Mouse (Mus musculus) liver, embryonic 13.5 days (tissue): Measurements from ENCODE around the gene Fgfr2. TPM values are rescaled to one million over a fixed set of nuclear protein-coding genes. Genes with fewer than 3 reads are reported as not detected.

Experiments
- ATAC-seq: fragments of 200-750 bp; cut with Nextera tagmentation; 2 replicates; pipeline ENCODE4 v1.8.0; 2017; ENCODE audit warnings: low read depth, mild to moderate bottlenecking, moderate number of reproducible peaks, moderate library complexity
- DNase-seq: peaks from one replicate; pipeline ENCODE4 v3.0.0; 2022
- H3K27ac ChIP-seq: fragments of 300-500 bp; sonication (generic); 2 replicates; pipeline ENCODE4 v1.5.1; 2015; ENCODE audit warnings: moderate library complexity, mild to moderate bottlenecking, inconsistent platforms
- H3K27me3 ChIP-seq: fragments of 300-500 bp; sonication (generic); 2 replicates; pipeline ENCODE4 v1.6.1; 2015; ENCODE audit warnings: mild to moderate bottlenecking, inconsistent platforms
- H3K36me3 ChIP-seq: fragments of 300-500 bp; sonication (generic); 2 replicates; pipeline ENCODE4 v1.6.1; 2015; ENCODE audit warnings: mild to moderate bottlenecking, inconsistent platforms
- H3K4me1 ChIP-seq: fragments of 300-500 bp; sonication (generic); replicated peaks from 2 replicates; pipeline ENCODE4 v1.6.1; 2015; ENCODE audit warnings: inconsistent platforms
- H3K4me2 ChIP-seq: fragments of 300-500 bp; sonication (generic); 2 replicates; pipeline ENCODE4 v1.6.1; 2015; ENCODE audit warnings: inconsistent platforms, mild to moderate bottlenecking, moderate library complexity
- H3K4me3 ChIP-seq: fragments of 300-500 bp; sonication (generic); replicated peaks from 2 replicates; pipeline ENCODE4 v1.5.1; 2015; ENCODE audit warnings: mild to moderate bottlenecking, inconsistent platforms
- H3K9ac ChIP-seq: fragments of 300-500 bp; sonication (generic); 2 replicates; pipeline ENCODE4 v1.6.1; 2015; ENCODE audit warnings: mild to moderate bottlenecking, inconsistent platforms
- H3K9me3 ChIP-seq: fragments of 300-500 bp; sonication (generic); replicated peaks from 2 replicates; pipeline ENCODE4 v1.6.1; 2016; ENCODE audit warnings: inconsistent platforms
- WGBS: fragments of 180-500 bp; shearing (Covaris S2); methylation state at CpG from one replicate; pipeline ENCODE4 v1.1.7; 2015; ENCODE audit not compliant: insufficient replicate concordance; 5-methylcytosine and 5-hydroxymethylcytosine counted together
- polyA plus RNA-seq: library from polyadenylated mRNA; unstranded; fragments of >200 nt; fragmentation: Nextera tagmentation; extraction: Ambion mirVana; gene quantifications from 2 replicates; pipeline ENCODE4 v1.2.1, GENCODE M21; 2015

The Fgfr2 gene
- polyA plus RNA-seq, 1 experiment from 2014 or later, result 8.9 TPM

DNA sequence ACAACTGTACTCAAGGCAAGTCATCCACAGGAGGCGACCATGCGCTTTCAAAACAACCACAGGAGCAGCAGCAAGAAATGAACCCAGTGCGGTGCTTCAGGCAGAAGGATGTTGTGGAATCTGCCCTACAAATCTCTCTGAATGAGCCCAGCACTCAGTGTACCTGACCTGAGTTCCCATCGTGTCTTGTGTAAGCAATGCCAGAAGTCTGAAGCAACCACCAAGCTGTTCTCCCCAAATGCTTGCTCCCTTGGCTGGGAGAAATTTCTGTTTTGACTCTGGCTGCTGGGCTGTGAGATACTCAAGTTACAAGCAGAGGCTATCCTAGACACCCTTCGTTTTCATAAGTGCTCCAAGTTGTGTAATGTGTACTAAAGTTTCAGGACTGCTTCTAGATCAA is 517.5 kb downstream of the Fgfr2 start:
- no peaks in the 10 kb centered on the region for H3K36me3 ChIP-seq
- no peak overlapping the region for H3K9ac ChIP-seq
- H3K4me1 ChIP-seq, result peaks cover 18% of the 10 kb centered on the region
- H3K9me3 ChIP-seq, result no peaks in the 10 kb centered on the region
- no peak for ATAC-seq
- H3K27me3 ChIP-seq, result peaks cover 74% of the 10 kb centered on the region
- no peak overlapping the region for H3K4me3 ChIP-seq
- no peak overlapping the region for H3K4me2 ChIP-seq
- no peak overlapping the region for H3K27ac ChIP-seq
- 49% methylated on average over 5 of the region's 5 CpGs for WGBS
- DNase-seq, result no peak

DNA sequence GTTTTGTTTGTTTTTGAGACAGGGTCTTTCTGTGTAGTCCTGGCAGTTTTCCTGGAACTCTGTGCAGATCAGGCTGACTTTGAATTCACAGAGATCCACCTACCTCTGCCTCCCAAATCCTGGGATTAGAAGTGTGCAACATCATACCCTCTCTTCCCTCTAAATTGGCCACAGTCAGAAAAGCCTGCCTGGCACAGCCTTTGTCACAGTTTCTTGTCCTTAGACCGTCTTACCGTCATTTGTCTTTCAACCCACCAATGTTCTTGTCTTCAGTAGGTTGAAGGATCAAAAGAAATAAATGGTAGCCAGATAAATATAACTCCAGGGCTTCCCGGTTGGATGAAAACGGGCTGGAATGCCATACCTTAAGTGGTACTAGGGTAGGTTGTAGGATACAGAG is 518.4 kb downstream of the Fgfr2 start:
- no peak overlapping the region for H3K27ac ChIP-seq
- H3K9me3 ChIP-seq, result no peaks in the 10 kb centered on the region
- WGBS, result 76% methylated on average over 4 of the region's 4 CpGs
- no peak for DNase-seq
- no peak for ATAC-seq
- no peaks in the 10 kb centered on the region for H3K36me3 ChIP-seq
- no peak overlapping the region for H3K4me3 ChIP-seq
- H3K4me1 ChIP-seq, result peaks cover 13% of the 10 kb centered on the region
- H3K9ac ChIP-seq, result no peak overlapping the region
- H3K27me3 ChIP-seq, result peaks cover 84% of the 10 kb centered on the region
- no peak overlapping the region for H3K4me2 ChIP-seq

DNA sequence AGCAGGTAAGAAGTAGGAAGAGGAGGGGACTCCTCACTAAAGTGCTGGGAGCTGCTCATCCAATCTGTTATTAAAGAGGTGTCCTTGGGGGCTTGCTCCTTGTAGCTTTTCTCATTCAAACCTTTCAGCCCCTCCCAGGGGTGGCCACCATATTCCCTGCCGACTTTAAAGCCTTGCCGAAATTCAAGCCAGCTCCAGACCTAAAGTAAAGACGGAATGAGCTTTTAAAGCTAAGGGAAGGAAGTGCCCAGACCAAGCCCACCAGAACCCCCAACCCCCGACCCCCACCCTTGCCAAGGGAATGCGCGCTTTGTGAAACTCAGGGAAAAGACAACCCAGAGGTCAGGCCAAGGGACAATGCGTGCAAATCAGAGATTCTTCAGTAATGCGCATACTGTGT is 522.2 kb downstream of the Fgfr2 start:
- Histone ChIP-seq H3K27ac (no peak overlapping the region), H3K9me3 (no peaks in the 10 kb centered on the region), H3K4me3 (no peak overlapping the region), H3K27me3 (peaks cover 100% of the 10 kb centered on the region), H3K4me1 (peaks cover 47% of the 10 kb centered on the region), H3K4me2 (no peak overlapping the region), H3K9ac (no peak overlapping the region), H3K36me3 (no peaks in the 10 kb centered on the region)
- DNase-seq (no peak), ATAC-seq (no peak)
- WGBS, result 11% methylated on average over 8 of the region's 8 CpGs

DNA sequence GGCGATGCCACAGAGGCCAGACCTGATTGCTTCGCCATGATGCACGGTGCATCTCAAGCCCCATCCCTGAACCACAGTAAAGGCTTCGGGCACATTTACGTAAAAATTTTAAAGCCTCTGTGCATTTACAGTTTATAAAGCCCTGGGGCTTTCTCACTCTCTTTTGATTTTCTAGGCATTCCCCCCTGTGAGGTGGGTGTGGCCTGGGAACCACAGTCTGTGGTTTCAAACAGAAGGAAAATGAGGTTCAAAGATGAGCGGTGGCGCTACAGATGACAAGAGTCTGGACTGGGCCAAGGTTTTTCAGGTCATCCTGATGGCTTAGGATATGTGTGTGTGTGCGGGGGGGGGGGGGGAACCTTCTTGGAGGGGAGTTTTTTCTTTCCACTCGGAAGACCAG is 523.1 kb downstream of the Fgfr2 start:
- DNase-seq (no peak), ATAC-seq (no peak)
- Histone ChIP-seq H3K4me1 (peaks cover 55% of the 10 kb centered on the region), H3K27me3 (peaks cover 96% of the 10 kb centered on the region), H3K27ac (no peak overlapping the region), H3K4me2 (peak overlapping the region; percentile 50), H3K9me3 (no peaks in the 10 kb centered on the region), H3K36me3 (no peaks in the 10 kb centered on the region), H3K9ac (no peak overlapping the region), H3K4me3 (peak overlapping the region; percentile 25; the same call in 1 of the 2 replicates)
- under 1% methylated on average over 9 of the region's 9 CpGs for WGBS

DNA sequence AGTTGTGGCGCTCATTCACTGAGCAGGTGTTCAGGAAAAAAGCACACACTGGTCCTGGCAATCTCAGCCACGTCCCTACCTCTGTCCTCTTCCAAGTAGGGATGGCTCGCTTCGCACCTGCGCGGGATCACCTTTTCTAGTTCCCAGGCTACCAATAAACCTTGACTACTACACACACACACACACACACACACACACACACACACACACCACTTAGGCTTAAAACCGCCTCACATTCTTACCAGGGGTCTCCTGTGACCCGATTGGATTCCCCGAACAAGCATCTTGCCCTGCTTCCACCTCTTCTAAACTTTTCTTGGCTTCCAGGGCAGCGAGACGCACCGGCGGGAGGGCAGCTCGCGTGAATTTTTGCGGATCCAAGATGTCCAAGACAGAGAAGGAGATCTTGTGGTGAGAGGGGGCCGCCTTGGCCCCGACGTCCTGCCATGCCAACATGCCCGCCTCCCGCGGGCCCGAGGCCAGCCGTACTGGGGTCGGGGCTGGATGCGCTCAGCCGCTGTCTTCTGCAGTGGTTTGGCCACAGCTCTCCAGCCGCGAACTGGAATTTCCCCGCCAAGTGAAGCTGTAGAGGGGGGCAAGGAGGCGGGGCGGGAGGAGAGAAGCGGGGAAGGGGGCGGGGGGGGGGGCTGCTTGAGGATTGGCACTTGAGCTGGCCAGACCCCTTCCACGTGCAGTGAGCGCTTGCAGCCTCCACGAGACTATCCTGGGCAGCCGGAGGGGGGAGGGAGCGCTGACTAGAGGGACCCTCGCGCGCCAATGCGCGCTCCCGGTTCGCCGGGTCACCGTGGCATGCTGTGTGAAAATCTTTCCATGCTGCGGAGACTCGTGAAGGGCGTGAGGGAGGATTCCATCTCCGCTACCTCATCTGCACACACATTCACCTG is 523.8 kb downstream of the Fgfr2 start, which contains the start of gene Nkx1-2:
Gene Nkx1-2 (minus strand): TSS at position 567 of the 905 bp plus-strand sequence.
- DNase-seq (no peak), ATAC-seq (no peak)
- 2% methylated on average over 51 of the region's 52 CpGs for WGBS
- H3K9me3 ChIP-seq, result no peaks in the 10 kb centered on the region
- no peak within 1 kb of the TSS for H3K27ac ChIP-seq
- peaks cover 59% of the 10 kb centered on the region for H3K4me1 ChIP-seq
- H3K4me2 ChIP-seq, result peak within 1 kb of the TSS; percentile 50
- H3K27me3 ChIP-seq, result peaks cover 92% of the 10 kb centered on the region
- H3K4me3 ChIP-seq, result peak within 1 kb of the TSS; percentile 59
- no peaks in the 10 kb centered on the region for H3K36me3 ChIP-seq
- no peak within 1 kb of the TSS for H3K9ac ChIP-seq

DNA sequence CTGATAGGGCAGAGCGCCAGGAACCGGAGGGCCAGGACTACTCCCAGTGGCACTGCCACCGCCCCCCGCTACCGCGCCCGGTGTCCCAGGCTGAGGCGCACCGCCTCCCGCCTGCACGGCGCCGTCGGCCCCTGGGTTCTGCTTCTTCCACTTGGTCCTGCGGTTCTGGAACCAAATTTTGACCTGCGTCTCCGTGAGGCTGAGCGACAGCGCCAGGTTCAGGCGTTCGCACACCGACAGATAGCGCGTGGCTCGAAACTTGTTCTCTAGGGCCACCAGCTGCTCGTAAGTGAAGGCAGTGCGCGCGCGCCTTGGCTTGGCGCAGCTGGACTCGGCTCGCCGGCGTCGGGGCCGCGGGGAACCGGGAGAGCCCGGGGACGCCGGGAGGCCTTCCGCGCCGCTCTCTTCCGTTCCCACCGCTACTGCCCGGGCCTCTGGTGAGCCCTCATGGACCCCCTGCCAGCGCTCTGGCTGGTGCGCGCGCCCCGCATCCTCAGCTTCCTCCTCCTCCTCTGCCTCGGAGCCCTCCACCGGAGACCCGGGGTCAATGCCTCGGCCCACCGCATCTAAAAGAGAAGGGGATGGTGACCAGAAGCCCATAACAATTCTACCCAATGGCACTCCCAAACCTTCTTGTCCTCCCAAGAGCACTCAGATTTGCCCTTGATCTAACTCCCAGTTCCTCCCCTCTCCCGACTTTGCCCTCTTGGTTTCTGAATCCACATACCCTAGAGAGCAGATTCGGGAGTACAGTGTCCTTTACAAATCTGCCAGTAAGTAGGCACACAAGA is 525.7 kb downstream of the Fgfr2 start:
- DNase-seq, result peak; percentile 18
- peak overlapping the region; percentile 27 for H3K9ac ChIP-seq
- peak overlapping the region; percentile 82 for H3K4me2 ChIP-seq
- peaks cover 73% of the 10 kb centered on the region for H3K27me3 ChIP-seq
- peaks cover 69% of the 10 kb centered on the region for H3K4me1 ChIP-seq
- peak overlapping the region; percentile 59 for H3K4me3 ChIP-seq
- no peaks in the 10 kb centered on the region for H3K36me3 ChIP-seq
- no peaks in the 10 kb centered on the region for H3K9me3 ChIP-seq
- peak; percentile 56 for ATAC-seq
- WGBS, result under 1% methylated on average over 54 of the region's 60 CpGs
- no peak overlapping the region for H3K27ac ChIP-seq

DNA sequence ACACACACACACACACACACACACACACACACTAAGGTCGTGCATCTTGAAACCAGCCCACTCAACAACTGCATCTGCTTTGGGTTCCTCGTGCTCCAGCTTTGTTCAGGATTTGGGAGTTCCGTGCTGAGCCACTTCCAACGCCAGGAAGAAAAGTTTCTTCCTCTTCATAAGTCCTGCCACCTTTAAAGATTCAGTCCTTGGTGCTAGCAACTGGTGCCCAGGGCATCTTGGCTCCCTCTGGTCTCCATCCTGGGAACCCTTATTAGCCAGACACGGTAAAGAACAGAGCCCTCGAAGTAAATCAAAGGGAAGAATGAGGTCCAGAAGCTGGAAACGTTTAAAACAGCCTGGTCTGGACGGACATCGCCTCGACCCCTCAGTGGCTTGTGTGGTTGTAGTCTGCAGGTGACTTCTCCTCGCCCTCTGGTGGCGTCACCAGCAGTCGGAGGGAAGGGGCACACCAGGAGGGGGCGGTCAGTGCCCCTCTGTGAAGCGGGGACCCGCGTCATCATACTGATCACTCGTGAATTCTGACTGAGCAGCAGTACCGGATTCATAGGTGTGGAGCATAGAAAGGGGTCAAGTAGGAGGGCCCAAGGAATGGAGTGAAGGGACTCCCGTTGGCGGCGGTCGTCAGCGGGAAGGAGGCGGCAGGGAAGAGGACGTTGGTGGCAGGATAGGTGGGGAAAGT is 526.4 kb downstream of the Fgfr2 start:
- Histone ChIP-seq H3K4me3 (peak overlapping the region; percentile 59), H3K4me2 (peak overlapping the region; percentile 82), H3K27ac (peak overlapping the region; percentile 65; the same call in 1 of the 2 replicates), H3K9ac (peak overlapping the region; percentile 27), H3K36me3 (no peaks in the 10 kb centered on the region), H3K27me3 (peaks cover 66% of the 10 kb centered on the region), H3K4me1 (peaks cover 69% of the 10 kb centered on the region), H3K9me3 (no peaks in the 10 kb centered on the region)
- DNase-seq (no peak), ATAC-seq (peak; percentile 11)
- WGBS, result 7% methylated on average over 26 of the region's 26 CpGs

DNA sequence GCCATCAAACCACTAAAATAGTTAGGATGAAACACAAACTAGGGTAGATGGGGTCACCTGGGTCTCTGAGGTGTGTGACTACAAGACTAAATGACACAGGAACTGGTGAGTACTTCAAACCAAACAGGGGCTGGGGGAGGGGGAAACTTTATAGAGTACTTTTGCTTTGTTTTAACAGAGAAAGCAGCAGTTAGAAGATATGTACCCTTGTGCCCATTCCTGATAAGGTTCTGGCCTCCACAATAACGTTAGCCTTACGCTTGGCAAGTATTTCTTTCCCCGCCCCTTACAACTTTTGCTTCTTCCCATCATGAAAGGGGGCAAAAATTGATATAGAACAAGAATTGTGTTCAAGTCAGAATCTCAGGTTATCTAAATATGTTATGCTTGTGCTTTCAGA is 527.4 kb downstream of the Fgfr2 start:
- DNase-seq (peak; percentile 29), ATAC-seq (peak; percentile 77)
- WGBS, result 16% methylated on average over 3 of the region's 3 CpGs
- H3K9me3 ChIP-seq, result no peaks in the 10 kb centered on the region
- H3K4me3 ChIP-seq, result no peak overlapping the region
- H3K27ac ChIP-seq, result peak overlapping the region; percentile 65
- peaks cover 73% of the 10 kb centered on the region for H3K4me1 ChIP-seq
- no peaks in the 10 kb centered on the region for H3K36me3 ChIP-seq
- H3K4me2 ChIP-seq, result peak overlapping the region; percentile 34
- H3K9ac ChIP-seq, result no peak overlapping the region
- peaks cover 56% of the 10 kb centered on the region for H3K27me3 ChIP-seq

DNA sequence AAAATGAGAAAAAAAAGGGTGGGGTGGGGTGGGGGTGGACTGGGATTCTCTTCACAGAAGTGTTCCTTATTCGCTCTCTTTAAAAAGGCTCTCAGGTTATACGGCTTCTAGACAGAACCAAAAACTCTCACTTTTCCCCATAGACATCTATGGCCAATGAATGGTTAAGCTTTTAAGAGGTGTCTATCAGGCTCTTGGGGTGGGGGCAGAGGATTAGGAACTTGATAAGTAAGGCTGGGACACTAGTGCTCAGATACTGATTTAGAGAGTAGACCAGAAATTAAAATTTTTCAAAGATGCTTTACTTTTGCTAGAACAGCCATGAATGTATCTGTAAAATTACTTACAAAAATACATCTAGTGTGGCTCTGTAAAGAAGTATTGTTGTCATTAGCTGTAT is 528.8 kb downstream of the Fgfr2 start:
- 78% methylated on average over 2 of the region's 2 CpGs for WGBS
- Histone ChIP-seq H3K4me2 (no peak overlapping the region), H3K9me3 (no peaks in the 10 kb centered on the region), H3K27me3 (peaks cover 42% of the 10 kb centered on the region), H3K36me3 (no peaks in the 10 kb centered on the region), H3K9ac (no peak overlapping the region), H3K4me1 (peaks cover 69% of the 10 kb centered on the region), H3K4me3 (no peak overlapping the region), H3K27ac (no peak overlapping the region)
- DNase-seq, result no peak
- no peak for ATAC-seq

DNA sequence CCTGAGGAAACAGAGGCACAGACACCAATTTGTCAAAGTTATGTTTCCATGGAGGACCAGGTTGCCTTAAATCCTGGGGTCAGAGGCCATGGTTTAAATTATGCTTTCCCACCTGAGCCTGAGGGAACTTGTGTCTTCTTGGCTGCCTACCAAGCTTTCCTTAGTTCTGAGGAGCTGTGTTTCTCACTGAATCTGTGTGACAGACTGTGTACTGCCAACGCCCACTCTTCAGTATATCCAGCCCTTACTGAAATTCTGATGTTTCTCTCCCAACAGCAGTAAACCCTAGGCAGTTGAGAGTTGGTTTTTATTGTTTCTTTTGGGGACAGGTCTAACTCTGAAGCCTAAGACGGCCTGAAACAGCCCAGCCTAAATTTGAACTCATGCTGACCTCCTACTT is 529.4 kb downstream of the Fgfr2 start:
- H3K4me2 ChIP-seq, result no peak overlapping the region
- H3K9me3 ChIP-seq, result no peaks in the 10 kb centered on the region
- H3K36me3 ChIP-seq, result no peaks in the 10 kb centered on the region
- no peak overlapping the region for H3K4me3 ChIP-seq
- H3K27me3 ChIP-seq, result peaks cover 36% of the 10 kb centered on the region
- DNase-seq (no peak), ATAC-seq (no peak)
- H3K9ac ChIP-seq, result no peak overlapping the region
- H3K27ac ChIP-seq, result no peak overlapping the region
- WGBS, result 60% methylated on average over 2 of the region's 2 CpGs
- peaks cover 67% of the 10 kb centered on the region for H3K4me1 ChIP-seq

DNA sequence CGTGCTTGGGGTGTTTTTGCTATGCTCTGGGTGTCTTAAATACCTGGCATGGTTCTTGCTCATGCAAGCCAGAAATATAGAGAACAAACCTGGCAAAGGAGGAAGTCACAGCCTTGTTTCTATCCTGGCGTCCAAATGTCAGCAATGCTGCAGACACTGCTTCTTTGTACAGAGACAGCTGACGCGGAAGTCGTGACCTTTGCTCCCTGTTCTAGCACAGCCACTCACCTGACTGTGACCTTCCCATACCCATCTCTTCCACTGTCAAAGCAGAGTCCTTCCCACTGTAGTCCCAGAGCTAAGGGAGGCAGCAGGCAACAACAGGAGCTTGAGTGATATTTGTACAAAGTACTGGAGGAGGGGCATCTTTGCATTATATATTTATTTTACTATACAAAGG is 533.5 kb downstream of the Fgfr2 start:
- DNase-seq (no peak), ATAC-seq (0 out of 2 replicates have a peak, but pooled peaks have one; percentile 31)
- Histone ChIP-seq H3K9me3 (no peaks in the 10 kb centered on the region), H3K4me3 (no peak overlapping the region), H3K4me2 (no peak overlapping the region), H3K4me1 (peaks cover 28% of the 10 kb centered on the region), H3K27me3 (peaks cover 4% of the 10 kb centered on the region; the same call in 1 of the 2 replicates), H3K27ac (no peak overlapping the region), H3K36me3 (no peaks in the 10 kb centered on the region), H3K9ac (no peak overlapping the region)
- 62% methylated on average over 5 of the region's 5 CpGs for WGBS
